Mouse (Mus musculus): ENCODE measurements around the gene Slc8a1.

Gene Slc8a1

DNA sequence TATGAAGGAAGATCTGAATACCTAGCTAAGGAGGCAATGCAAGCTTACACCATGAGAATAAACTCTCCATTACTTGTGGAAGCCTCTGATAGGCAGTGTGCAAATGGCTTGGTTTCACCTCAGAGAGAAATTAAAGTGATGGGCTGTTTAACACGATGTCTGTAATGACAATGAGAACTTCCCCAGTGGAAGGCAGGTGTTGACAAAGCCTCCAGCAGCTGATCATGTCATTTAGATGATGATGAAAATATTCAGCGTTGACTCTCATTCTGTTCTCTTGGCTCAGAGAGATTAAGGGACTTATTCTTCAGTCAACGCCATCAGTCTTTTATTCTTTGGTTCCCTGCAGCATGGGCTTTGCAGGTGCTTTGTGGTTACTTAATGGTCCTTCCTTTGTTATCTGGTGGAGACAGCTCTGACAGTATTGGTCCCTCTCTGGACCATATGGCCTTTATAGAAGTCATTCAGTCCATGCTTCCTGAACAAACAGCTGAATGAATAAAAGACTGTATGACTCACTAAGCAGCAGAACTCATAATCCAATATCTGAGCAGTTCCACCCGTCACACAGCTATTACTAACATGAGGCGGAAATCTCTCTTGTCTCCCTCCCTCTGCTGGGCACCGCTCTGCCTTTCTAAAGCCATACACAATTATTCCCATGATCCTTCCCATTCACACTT, 184.0 kb downstream of the Slc8a1 start:
- DNase-seq, result no peak

DNA sequence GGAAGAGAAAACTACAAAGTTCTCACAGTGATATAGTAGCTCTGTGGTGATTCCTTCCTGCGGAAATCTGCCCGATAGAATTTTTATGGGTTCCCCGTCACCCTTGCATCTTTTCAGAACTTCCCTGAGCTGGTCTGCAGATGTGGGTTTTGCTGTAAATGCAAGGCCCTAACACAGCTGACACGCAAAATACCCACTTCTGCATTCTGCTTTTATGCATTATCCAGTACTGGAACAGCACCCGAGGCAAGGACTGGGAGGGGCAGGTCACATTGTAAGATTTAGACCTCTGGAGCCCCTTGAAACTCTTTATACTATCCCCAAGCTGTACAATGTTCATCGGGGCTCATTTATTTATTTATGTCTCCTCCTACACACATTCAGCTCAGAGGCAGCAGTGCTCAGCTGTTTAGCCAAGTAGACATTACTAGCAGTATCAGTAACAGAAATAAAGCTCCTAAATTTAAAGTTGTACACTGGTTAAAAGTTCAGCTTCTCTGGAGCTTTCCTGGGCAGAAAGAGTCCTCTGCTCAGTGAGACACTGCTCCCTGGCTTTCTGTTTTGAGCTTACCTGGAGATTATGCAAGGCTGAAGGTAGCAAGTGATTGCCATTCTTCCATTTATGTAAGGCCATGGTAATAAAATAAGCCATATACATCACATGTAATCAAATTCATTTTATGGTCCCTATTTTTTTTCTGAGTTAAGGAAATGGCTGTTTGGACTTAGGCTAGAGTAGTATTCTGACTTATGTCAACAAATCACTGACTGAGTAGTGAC, 186.1 kb downstream of the Slc8a1 start:
- no peak for DNase-seq

DNA sequence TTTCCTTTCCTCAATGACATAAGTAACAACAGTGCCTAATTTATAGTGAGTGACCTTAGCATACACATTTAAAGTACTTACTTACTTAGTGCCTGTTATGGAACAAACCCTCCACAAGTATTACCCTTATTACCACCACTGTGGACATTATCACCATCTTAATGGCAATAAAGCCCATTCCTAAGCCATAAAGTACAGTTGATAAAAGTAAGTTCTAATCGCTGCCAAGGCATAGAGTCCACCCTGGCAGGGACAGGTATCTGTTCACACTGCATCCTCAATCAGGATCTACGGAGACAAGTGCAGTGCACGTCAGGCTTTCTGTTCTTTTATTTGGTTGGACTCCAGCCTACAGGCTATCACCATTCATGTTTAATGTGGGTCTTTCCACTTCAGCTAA, 187.3 kb downstream of the Slc8a1 start:
- DNase-seq, result no peak

DNA sequence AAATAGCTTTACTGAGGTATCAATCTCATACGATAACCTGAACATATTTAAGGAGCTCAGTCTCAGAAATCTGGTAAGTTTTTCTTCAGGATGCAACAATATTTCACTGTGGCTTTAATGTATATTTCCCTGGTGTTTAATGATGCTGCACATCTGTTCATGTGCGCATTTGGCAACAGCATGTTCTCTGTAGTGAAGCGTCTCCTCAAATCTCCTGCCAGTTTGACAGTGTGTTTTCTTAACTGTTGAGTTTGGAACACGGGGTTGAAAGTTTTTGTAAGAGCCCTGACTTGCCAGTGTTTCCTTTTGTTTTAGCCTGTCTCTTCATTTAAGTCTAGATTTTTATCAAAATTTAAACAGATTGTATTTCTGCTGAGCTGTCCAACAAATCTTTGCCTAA, 190.2 kb downstream of the Slc8a1 start:
- no peak for DNase-seq

DNA sequence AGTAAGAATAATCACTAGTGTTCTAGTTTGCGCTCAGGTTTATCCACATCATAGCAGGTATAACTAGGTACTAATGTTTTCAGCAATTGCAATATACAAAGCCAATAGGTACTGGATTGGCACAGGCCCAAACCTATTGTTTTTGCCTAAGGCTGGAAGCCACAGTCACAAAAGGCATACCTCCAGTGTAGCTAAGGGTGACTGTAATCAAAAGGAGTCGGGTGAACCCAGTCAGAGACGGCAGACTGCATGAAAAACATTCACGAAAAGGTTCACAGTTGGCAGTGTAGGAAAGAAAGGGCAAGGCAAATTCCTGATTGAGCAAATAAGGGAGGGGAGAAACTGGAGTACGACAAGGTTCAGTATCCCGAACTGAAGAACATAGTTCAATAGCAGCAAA, 191.7 kb downstream of the Slc8a1 start:
- DNase-seq, result no peak

DNA sequence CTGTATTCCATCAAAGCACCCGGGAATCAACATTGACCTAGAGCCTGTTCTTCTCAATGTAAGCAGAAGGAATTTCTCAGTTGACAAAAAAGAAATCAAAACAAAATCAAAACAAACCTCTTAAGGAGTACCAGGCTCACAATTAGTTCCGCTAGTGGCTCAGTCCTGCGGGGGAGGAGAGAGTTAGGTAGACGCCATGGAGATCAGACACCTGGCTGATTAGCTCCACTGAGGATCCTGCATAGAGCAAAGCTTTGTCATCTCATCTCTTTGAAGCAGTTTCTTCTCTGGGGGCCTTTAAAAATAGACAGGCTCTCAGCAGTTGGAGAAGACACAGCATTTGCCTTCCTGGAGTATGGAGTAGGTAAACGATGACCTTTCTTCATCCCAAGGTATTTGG, 192.2 kb downstream of the Slc8a1 start:
- DNase-seq, result no peak

DNA sequence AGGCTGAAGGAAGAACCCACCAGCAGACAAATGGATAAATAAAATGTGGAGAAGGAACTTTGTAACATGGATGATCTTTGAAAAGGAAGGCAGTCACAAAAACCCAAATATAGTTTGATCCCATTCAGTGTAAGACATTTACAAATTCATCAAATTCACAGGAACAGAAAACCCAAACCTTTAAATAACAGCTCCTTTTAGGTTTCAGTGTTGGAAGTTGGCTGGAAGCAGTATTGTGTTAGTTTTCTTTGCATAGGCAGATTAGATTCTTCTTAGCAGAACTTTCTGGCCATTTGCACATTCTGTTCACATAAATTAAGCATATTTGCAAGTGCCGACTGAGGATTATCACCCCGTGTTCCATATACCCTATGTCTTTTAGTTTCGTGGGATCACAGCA, 193.3 kb downstream of the Slc8a1 start:
- DNase-seq, result no peak

DNA sequence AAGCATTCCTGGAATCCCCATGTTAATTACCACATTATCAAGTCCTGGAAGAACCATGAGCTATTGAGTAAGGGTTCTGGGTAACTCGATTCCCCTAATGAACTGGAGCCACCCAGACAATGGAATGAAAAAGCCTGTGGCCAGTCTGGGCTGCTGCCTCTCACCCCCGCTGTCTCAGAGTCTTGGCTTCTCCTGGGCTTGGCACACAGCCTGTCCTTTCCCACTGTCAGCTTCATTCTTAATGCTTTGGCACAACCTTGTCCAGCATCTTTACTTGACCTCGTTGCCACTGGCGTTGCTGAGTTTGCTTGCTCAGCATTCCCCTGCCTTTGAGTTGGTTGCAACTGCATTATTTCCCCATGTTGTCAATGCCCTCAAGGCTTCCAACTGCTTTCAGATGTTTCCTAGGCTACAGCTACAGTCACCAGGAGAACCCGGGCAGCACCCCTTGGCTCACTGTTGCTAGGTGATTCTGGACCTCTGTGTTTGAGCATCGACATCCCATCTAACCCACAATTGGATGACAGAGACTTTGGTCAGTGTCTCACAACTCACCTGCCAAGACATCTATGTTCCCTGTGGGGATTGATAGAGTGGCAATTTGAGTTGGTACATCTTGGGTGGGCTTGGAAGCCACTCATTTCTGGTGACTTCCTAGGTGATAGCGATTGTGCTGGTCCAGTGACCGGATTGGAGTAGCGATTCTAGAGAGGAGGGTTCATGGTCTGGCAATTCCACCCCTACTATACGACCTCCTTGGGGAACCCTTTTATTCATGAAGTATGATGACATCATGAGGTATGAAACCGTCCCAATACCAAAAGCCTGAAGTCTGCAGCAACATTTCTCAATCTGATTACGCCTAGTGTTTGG, 195.6 kb downstream of the Slc8a1 start:
- DNase-seq, result no peak

DNA sequence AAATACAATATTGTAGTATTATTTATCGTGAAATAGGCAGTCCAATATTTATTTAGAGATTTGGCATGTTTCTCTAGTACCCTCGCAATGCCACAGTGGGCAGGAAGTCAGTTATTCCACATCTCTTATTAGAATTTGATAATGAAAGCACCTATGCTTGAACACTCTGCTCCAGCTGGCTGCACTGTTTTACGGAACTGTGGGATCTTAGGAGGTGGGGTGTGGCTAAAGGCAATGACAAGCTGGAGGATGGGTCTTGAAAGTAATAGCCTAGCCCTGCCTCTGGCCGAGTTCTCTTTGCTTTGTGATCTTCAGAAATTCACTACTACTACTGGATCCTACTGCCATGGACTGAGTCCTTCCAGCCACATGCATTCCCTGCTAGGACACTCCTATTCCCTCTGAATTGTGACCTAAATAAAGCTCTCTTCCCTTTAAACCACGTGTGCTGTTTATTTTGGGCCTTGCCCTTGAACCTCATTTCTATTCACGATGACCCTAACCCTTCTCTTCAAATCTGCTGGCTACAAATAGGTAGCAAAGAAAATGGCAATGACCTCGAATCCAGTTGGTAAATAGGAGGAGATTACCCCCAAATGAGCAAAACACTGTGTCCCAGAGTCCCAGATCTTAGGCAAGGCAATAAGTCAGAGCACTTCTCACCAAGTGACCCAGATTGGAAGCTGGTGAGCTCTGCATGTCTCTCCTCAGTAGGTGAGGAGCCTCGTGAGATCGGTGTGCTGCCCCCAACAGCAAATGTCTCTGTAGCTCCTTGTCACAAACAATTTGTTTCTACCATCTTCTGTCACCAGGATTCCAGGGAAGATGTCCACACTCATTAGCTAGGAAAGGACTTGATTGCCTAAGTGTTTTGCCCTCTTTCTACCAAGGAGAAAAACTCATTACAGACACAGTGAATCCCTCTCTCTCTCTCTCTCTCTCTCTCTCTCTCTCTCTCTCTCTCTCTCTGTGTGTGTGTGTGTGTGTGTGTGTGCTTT, 199.7 kb downstream of the Slc8a1 start:
- no peak for DNase-seq

DNA sequence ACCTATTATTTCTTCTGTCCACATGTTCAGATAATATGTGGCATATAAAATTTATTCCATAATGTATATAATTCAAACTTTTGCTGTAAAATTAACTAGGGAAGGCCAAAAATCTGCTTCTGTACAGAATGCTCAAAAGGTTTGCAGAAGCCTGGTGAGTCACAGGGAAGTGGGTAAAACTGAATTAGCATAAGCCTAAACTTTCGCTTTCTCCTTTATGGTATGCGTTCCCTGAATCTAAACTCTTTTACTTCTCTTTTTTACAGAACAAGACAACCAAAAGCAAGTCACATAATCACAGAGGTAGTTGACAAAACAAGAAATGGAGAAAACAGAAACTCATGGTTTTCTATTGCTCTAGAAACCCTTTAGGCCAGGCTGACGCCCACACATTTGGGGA, 202.1 kb downstream of the Slc8a1 start:
- DNase-seq, result no peak

DNA sequence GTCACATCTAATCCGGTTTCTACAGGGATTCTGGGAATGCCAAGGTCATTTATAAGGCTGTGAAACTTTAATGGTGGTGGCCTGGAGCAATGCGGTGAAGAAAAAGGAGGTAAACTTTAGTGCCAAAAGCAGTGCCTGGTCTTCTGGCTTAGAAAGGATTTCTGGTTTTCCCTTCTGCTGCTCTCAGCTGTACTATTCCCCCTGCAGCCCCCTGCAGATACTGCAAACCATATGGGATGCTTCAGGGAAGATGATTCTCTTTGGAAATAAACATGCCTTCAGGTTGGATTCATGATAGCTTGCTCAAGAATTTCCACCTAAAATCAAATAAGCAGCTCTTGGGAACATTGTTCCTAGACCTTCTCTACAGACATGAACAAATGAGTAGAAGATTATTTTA, 208.3 kb downstream of the Slc8a1 start:
- no peak for DNase-seq

DNA sequence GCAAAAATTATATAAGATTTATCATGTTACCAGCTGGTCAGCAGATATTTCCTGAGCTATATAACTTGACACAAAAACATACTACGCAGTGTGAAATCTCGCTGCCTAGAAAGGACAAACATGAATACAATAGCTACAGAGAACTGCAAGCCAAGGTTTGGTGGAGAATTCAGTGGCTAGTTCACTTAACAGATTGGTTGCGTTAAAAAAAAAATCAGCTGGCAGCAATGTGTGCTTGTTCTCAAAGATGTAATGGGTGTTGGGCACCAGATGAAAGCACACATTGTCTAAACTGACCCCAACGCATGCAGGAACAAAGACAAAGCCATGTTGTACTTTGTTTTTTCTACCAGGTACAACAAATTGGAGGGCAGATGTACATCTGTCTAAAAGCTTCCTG, 209.2 kb downstream of the Slc8a1 start:
- no peak for DNase-seq

DNA sequence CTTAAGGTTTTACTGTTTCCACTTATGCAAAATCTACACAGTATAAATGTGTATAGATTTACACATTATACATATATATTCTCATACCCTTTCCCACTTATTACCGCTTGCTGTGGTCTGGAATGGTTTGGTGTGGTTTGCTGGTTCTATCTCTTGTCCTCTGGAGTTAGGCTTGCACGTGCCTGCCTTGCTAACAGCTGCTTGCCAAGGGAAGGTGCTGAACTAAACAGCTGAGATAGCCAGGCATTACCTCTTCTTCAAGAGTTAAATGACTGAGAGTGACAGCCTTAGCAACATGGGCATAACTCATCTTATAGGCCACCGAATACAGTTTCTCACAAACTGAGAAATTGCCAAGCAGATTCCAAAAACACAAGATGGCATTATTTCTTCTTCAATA, 211.7 kb downstream of the Slc8a1 start:
- no peak for DNase-seq

DNA sequence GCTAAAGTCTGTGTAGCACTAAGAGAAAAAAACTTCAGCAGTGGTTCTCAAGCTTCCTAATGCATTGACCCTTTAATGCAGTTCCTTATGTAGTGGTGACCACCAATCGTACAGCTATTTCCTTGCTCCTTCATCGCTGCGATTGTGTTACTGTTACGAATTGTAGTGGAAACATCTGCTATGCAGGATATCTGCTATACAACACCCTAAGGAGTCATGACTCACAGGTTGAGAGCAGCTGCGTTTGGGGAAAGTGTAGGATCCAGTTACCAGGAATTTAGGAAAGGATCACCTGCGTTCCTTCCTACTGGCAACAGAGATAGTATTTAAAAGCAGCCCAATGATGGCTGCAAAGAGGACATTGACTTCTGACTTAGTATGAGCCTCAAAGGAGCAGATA, 213.4 kb downstream of the Slc8a1 start:
- no peak for DNase-seq

DNA sequence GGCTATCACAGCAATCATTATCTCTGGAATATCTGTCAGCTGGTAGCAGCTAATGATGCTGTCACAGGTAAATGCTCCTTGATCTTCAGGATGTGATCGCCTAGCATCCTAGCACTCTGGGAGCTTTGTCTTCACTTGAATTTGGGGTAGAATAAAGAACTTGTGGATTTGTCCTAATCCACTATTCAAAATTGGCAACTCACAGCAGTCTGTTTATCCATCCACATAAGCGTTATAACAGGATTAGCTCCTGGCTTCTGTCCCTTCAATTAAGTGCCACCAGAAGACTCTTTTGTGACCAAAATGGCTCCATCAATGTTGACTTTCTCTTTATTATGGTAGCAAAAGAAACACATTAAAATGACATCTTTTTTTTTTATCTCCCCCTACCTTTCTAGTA, 214.2 kb downstream of the Slc8a1 start:
- DNase-seq, result no peak

DNA sequence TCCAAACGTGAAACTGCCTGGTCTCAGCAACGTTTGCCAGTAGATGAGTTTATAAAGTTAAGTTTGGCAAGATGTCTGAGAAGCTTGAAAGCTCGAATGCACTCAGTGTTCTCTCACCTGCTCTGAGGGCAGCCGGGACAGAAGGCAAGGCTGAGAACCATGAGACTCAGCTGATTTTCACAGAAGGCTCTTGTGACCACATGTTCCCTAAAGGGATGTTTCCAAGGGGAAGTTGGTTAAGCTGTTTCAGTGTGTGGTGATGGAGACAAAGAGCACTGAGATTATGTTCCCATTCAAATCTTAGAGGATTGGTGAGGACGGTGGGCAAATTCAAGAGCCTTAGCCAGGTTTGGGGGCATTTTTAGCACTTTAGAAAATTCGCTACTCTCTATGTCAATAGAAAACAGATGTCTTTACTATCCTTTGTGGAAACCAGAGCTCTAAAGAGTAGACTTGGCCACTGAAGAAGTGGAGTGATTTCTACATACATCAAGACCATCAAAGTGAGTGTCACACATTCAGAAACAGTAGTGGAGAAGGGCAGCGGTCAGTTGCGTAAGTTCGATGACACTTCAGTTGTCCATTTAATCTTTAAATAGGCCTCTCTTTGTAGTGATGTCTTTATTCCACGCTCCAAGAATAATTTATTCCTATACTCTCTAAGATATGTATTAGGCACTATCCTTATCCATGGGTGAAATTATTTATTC, 219.7 kb downstream of the Slc8a1 start:
- no peak for DNase-seq

DNA sequence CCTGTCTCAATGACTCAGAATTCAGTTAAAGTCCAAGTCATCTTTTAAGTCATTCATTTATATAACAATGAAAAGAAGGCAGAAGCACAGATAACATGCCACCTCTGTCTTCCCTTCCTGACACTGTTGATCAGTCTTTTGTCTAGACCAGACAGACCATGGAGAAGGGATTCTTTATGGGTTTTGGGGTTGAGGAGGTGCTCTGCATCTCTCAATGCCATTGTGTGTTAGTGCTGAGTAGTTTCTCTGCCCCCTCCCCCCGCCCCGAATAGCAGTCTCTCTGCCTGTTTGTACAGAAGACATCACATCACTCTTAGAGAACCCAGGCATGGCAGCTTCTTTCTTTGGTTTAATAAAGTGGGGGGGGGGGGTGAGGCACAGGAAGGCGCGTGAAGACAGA, 222.0 kb downstream of the Slc8a1 start:
- no peak for DNase-seq

DNA sequence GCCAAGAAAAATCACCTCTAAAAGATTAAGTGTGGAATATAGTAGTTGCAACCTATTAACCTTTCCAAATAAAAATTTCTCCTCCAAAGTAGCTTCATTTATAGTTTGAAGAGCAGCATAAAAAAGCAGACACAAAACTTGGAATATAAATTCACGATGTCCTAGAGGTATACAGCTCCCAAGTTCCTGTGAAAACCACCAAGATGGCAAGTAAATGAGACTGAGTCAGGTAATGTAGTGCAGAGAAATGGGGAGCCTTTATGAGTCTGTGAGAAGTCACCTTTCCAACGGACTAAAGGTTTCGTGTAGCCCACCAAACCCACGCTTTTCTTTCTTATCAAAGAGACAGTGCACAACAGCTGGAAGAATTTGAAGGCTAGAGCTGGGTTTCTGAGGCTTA, 224.2 kb downstream of the Slc8a1 start:
- no peak for DNase-seq

DNA sequence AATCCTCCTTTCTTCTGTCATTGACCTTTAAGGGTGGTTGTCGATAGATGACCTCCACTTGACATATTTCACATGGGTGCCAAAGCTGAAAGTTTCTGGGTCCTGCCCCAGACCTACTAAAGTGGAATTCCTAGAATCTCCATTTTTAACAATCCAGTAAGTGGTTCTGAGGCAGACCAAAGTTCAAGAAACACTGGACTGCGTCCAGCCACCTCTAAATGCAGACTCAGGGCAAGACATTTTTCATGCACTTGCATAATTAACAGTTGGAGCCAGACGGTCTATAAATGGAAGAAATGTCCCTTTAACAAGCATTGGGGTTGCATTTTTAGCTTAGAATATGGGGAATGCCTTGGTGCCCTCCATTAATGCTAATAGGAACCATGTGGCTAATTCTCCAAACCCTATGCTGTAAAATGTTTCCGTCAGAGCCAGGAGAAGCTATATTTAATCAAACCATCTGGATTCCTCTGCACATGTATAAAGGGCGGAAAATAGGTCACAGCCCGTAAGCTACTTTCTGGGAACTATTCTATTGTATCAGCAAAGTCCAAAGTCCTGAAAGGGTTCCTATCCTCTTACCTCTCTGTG, 224.7 kb downstream of the Slc8a1 start:
- DNase-seq, result no peak

DNA sequence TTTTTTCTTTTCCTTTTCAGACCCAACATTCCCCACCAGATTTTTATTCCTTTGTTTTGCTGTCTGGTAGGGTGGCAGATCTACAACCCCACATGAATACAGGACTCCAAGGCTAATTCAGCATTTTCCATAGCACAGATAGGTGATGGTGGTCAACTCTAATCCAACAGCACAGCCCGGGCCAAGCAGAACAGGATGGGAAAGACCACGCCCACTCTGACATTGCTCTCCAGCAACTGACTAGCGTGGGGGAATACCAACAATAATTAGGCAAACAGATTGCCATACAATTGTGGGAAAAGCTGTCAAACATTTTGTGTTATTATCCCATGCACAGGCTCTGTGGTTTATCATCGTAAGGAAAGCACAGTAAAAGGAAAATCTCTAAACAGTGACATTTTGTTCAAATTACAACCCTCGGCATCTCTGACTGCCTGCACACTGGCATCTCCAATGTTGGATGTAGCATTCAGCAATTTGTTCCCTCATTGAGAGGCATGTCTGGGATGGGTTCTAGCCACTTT, 233.0 kb downstream of the Slc8a1 start:
- DNase-seq, result no peak

DNA sequence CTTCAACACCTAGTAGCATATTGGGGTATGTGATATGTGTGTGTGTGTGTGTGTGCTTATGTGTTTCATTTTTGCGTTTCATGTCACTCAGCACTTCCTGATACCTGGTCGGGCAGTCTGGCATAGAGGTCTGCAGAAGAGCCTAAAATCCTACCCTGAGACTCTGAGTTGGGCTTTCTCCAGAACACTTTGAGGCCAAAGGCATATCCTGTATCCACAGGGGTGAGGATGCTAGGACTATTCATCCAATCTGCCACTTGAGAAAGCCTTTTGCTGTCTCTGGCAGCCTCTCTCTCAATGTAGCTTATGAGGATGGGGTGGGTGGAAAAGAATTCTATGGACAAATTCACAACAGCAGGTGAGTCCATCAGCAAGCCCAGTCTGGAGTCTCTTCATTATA, 234.1 kb downstream of the Slc8a1 start:
- no peak for DNase-seq
